Mouse (Mus musculus): Measurements from ENCODE around the gene Them5.

Gene Them5

DNA sequence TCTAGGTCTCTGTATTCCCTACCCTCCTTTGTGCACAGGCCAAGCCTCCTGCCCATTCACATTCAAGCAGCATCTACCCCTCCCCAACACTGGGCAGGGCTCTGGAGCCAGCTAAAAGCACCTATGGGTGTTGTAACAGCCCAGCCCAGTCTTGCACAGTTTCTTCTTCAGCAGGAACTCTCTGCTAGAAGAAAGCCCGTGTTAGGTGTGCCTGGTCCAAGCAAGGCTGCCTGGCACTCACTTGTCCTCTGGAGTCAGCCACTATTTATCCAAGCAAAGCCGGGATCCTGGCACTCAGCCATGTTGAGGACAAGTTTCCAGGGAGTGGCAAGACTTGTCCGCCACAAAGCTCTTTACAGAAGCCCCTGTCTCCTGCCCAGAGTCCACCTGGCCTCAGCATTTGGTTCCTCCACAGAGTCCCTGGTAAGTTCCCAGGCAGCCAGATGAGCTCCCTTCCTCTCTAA is at the start of gene Them5:
Them5 (plus strand) TSS at position 141 of the 464 bp plus-strand sequence.
- no peak for DNase-seq (ENCODE audit: low read depth in 1 of 2, low spot score in 2 of 2)

DNA sequence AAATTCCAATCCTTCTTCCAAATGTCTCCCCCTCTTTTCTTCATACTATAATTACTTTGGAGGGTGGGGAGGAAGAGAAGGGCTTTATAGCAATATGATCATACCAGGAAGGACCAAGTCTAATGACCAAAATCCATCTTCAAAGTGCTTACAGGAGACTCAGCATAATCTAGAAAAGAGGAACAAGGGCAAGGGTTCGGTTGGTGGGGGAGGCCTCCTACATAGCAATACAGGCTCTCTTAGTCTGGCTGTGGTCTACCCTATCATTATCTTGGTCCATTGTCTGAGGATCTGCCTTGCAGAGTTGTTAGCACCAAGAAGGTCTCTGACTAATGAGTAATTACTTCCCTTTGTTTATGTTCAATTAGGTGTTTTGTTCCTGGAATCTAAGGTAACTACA is 36.4 kb upstream of the Them5 start:
- no peak for DNase-seq (ENCODE audit: low read depth in 1 of 2, low spot score in 2 of 2)

DNA sequence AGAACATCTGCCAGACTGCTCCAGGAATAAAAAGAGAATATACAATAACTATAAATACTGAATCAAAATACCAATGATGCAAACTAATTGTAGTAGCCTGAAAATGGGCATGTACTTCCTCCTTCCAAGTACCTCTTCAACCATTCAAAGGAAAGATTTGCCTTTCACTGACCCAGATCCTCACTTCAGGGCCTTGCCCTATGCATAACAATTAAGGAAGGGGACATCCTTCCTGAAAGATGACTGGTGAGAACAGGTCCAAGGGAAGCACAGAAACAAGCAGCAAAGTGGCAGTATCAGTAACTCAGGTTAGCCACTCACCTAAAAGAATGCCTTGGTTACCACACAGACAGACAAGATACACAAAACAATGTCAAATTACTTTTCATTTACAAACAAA is 34.9 kb upstream of the Them5 start:
- no peak for DNase-seq (ENCODE audit: low read depth in 1 of 2, low spot score in 2 of 2)

DNA sequence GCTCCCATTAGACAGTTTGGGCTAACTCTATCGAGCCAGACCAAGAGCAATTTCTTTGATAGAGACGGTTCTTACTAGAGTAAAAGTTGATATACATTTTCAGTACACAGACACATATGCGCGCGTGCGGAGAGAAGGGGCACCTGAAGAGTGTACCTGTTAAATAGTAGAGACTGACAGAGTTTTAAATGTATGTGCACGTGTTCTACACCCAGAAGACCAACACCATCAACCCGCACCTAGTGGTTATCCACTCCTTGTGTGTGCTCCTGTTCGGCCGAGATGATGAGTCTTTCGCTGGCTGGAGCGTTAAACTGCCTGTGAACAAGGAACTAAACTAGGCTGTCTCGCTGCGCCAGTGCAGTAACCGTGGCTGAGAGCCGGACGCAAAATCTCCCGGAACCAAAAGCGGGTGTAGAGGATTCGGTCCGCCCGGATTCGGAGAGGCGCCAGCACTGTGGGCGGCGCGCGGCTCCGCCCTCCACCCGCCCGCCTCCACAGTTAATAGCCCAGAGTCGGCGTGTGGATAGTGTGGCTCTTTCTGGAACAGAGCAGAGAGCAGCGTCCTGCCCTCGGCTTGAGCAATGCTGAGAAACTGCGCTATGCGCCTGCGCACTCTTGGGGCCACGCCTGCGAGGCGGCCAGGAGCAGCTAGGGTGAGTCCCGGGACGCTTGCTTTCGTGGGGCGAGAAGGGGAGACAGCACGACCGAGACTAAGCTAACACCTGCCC is 32.1 kb upstream of the Them5 start, which contains the start of gene Them4:
Them4 (plus strand) TSS at position 457 of the 731 bp plus-strand sequence.
- peak; percentile 82 to 85 for DNase-seq (ENCODE audit: low read depth in 1 of 2, low spot score in 2 of 2)

DNA sequence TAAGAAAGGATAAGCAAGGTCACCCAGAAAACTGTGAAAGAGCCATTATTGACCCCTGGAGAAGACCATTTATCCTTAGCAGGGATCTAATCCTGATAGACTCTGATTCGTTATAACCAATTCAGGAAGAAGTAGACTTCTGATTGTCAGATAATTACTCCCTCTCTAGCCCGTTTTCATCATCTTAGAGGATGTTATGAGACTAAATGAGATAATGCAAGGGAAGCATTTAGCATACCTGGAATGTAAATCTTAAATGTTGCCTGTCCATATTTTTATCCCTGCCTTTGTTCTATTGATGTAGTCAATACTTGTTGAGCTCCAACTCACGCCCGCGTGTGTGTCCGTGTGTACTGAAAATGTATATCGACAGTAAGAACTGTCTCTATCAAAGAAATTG is 31.4 kb upstream of the Them5 start:
- no peak for DNase-seq (ENCODE audit: low read depth in 1 of 2, low spot score in 2 of 2)

DNA sequence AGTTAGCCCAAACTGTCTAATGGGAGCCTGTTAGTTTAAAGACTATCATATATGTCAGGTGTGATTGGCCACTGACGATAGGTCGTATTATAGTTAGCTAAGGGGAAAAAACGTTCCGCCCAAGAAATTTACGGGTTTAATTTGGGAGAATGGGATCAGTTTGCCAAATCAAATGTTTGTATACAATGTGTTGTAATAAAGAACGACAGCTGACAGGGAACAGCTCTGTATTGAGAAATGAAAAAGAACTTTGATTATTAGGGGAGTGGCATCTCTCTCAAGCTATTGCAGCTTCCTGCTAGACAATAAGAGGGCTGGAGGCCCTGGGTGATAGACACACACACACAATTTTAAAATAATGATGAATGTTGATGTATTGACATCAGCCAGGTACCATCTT is 31.0 kb upstream of the Them5 start:
- DNase-seq (ENCODE audit: low read depth in 1 of 2, low spot score in 2 of 2): no peak

DNA sequence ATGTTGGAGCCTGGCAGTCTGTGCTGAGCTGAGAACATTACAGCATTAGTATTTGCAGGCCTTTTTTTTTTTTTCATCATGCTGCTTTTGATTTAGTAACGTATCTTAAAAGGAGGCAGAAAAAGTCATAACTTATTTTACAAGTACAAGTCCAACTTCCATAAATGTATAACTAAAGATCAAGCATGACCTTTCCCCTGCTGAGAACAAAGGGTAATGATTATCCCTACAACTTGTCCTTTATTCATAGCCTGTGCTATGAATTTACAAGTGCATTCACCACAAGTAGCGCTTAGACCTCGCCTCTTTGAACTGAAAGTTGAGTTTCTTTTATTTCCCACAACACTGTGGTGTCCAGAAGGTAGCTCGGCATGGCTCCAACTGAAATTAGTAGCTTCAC is 30.5 kb upstream of the Them5 start:
- DNase-seq (ENCODE audit: low read depth in 1 of 2, low spot score in 2 of 2): no peak

DNA sequence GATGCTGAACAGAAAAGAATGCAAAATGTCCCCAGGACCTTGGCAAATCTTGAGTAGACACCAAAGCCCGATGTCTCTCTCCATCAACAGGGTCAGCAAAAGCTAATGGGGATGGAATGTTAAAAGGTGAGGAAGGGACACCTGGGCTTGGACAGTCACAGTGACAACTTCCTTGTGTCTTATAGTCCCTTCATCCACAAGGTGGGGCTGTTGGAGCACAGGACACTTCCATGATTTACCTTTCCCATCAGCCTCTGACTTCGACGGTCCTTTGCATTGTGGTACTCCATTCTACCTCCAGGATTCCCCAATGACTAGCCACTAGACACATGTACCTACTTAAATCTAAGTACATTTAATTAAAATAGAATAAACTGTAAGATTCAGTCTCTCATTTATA is 13.2 kb upstream of the Them5 start:
- DNase-seq (ENCODE audit: low read depth in 1 of 2, low spot score in 2 of 2): no peak

DNA sequence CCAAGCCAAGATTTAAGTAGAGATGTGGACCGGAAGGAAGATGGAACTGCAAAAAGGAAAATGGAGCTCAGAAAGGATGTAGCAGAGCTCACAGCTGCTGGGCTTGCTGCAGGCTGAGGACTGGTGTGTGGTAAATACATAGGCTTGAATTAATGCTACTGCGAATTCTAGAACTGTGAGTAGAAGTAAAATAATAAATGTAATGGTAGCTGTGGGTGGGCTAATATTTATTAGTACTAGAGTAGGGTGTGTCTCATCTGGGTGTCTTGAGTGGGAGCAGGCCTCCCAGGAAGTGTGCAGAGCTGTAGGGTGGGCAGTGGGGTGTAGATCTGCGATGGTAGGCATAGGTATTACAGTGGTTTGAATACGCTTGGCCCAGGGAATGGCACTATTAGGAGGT is 7.5 kb upstream of the Them5 start:
- no peak for DNase-seq (ENCODE audit: low read depth in 1 of 2, low spot score in 2 of 2)

DNA sequence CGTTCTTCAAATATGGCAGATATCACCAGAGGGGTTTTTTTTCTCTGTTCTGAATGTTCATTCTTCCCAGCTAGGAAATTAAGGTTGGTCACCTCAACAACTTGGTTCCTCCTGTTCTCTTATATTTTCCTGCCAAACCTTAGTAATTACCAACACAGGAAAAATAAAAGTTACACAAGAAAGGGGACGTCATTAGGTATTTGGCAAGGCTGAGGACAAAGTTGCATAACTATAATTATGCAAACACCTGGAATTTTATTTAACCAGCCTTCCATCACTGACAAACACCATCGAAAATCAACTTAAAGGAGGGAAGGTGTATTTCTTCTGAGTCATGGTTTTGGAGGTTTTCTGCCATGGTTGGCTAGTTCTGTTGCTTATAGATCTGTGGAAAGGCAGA is 3.4 kb upstream of the Them5 start:
- DNase-seq (ENCODE audit: low read depth in 1 of 2, low spot score in 2 of 2): no peak

DNA sequence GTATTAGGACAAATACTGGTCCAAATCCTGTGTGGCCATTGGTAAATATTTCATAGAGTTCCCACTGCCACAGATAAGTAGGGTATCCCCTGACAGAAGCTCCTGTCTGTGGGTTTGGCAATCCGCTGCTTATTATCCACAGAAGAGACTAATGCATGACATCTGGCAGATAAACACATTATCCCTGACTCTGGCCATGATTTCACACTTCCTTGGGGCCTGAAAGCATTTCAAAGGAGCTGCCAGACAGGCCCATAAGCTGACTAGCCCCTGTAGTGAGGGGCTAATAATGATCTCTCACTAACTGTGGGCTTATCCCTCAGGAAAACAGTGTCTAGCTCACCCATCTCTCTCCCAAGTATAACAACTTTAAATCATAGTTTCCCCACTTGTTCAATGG is 653 bp downstream of the Them5 start:
- DNase-seq (ENCODE audit: low read depth in 1 of 2, low spot score in 2 of 2): no peak

DNA sequence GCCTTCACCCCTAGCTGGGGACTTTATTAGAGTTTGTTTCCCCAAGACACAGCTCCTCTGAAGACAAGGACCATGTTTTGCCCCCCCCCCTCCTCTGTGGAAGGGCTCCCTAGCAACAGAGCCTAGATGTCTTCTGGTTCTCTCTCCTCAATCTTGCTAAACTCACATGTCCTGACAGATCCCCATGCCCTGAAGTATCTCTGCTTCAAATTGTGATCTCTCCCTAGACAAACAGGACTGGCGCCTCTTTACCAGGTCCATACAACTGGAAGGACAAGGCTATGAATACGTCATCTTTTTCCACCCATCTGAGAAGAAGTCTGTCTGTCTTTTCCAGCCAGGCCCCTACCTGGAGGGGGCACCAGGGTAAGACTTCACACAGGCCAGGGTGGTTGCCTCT is 2.3 kb downstream of the Them5 start:
- no peak for DNase-seq (ENCODE audit: low read depth in 1 of 2, low spot score in 2 of 2)

DNA sequence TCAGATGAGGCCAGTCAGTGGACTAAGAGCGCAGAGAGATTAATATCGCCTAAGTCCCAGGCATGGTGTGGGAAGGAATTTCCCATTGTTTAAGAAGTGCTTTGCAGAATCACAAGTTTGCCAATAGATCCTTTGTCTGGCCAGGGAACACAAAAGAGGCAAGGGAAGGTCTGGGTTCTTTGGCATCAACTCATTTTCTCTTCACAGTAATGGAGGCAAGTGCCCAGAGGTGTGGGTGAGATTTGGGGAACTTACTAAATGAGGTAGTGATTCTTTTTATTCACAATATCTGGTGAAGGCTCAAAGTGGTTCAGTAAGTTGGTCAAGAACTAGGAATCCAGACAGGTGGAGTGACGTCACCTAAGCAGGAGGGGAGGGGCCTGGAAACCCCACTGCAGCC is 3.0 kb downstream of the Them5 start:
- DNase-seq (ENCODE audit: low read depth in 1 of 2, low spot score in 2 of 2): no peak

DNA sequence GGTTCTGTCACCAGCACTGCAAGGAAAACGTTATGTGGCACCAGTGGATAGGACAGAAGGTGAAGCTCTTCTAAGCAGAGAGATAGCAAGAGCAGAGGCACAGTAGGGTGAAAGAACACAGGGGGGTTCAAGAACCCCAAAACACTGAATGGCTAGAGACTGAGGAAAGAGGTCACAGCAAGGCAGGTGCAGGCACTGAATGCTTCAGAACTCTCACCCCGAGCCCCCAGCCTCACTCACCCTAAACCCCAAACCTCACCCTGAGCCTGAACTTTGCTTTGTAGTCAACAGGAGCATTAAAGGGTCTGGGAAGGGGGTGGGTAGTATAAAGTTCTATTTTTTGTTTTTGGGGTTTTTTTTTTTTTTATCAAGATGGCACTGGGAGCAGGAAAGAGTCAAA is 6.2 kb downstream of the Them5 start:
- no peak for DNase-seq (ENCODE audit: low read depth in 1 of 2, low spot score in 2 of 2)

DNA sequence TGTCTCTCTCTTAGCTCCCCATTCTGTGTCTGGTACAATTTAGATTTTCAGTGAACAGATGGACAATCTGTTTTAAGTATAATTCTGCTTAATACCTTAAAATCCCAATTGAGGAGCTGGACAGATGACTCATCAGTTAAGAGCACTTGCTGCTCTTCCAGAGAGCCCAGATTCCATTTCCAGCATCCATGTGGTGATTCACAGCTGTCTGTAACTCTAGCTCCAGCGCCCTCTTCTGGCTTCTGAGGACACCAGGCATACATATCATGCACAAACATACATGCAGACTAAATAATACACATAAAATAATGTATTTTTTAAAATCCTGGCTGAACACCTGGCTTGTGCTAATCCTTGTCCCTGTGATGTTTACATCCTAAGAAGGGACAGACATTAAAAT is 18.9 kb downstream of the Them5 start:
- DNase-seq (ENCODE audit: low read depth in 1 of 2, low spot score in 2 of 2): no peak

DNA sequence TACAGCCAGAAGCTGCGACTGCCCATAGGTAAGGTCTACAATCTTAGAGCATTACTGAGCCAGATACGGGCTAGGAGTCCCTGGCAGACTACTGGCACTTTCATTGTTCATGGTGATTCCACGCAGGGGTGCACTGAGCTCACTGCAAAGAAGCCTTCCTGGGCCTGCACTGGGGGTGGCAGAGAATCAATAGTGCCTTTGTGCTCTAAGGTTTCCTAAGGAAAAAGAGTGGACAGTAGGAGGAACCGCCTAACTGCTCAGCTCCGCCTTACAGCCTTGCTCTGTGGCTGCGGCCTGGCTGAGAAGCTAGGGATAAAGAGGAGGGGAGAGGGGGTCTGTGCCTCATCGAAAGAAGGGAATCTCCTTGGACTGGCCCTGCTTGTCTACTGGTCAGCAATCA is 20.2 kb downstream of the Them5 start, which contains the start of gene C2cd4d:
C2cd4d (plus strand) TSS at position 301 of the 400 bp plus-strand sequence.
- DNase-seq (ENCODE audit: low read depth in 1 of 2, low spot score in 2 of 2): no peak

DNA sequence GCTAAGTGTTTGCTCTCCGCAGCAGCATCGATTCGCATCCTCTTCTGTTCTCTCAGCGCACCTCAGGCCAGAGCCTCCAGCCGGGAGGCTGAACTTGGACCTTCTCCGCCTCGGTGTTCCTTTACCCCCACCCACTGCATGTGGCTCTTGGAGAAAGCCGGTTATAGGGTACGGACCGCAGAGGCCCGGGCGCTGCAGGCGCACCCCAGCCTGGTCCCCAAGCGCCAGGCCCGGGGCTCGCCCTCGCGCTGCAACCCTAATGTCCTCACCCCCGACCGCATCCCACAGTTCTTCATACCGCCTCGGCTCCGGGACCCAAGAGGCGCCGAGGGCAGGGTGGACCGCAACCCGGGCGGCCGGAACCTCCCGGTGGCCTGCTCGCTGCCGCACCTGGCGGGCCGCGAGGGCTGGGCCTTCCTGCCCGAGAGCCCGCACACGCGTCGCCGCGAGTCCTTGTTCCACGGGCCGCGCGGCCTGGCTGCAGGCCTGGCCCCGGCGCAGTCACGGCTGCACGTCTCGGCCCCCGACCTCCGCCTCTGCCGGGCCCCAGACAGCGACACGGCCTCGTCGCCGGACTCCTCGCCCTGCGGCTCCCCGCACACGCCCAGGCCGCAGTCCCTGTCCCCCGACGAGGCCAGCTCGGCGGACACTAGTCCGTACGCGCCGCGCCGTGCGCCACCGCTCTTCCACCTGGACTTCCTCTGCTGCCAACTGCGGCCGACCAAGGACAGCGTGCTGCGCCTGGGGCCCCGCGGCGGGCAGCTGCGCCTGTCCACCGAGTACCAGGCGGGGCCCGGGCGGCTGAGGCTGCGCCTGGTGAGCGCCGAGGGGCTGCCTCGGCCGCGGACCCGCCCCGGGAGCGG is 21.6 kb downstream of the Them5 start:
- DNase-seq (ENCODE audit: low read depth in 1 of 2, low spot score in 2 of 2): no peak

DNA sequence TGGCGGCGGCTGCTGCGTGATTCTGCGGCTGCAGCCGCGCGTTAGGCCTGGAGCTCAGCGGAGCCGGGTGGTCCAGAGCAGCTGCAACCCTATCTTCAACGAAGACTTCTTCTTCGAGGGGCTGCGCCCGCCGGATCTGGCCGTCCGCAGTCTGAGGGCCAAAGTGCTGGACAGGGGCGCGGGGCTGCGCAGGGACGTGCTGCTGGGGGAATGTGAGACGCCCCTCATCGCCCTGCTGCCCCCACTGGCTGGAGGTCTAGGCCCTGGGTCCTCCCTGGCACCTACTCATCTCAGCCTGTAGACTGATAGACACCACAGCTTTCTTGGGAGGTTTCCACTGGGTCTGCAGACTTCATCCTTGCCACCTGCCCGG is 22.2 kb downstream of the Them5 start:
- no peak for DNase-seq (ENCODE audit: low read depth in 1 of 2, low spot score in 2 of 2)

DNA sequence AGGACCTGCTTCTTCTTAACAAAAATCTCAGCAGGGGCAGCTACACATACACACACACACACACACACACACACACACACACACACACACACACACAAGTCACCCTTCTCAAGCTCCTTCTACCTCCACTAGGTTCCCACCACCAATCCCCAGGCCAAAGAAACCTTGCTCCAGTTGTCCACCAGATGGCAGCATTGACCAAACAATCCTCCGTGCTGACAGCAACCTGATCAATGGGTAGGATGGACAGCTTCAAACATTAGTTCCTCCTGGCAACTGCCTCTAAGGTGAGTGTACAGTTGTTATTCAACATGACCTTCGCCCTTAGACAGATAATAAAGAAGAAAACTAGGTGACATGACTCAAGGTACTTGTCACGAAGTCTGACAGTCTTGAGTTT is 24.9 kb downstream of the Them5 start:
- DNase-seq (ENCODE audit: low read depth in 1 of 2, low spot score in 2 of 2): peak in 1 of 2 experiments; percentile 38

DNA sequence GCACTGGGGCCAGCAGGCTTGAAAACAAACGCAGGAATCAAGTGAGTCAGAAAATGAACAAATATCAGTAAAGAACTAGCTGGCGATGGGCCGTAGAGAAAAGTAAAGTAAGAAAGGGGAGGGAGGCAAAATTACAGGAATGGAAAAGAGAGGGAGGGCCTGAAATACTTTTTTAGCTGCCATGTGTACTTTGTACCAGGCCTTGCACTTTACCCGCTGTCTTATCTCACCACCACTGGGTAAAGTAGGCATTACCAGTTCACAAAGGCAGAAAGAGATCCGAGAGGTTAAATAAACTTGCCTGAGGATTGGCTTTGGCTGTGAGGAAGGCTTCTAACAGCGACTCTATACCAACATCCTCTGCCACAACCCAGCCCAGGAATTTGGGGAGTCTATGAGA is 25.6 kb downstream of the Them5 start:
- DNase-seq (ENCODE audit: low read depth in 1 of 2, low spot score in 2 of 2): no peak

DNA sequence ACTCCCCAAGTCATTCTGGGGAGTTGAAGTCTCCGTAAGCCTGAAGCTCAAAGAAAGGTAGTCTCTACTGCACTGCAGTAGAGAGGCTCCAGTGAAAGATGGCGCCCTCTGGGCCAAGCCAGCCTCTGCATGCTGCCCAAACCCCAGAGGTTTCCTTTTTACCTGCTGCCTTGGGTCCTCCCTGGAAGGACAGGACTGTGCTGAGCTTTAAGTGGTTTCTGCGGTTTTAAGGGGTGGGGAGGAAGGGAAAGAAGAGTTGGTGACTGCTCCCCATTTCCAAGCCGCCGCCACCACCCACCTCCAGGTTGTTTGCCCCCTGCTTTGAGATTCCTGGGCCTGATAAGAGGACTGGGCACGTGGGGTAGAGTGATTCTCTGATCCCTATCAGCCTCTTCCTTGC is 26.7 kb downstream of the Them5 start:
- no peak for DNase-seq (ENCODE audit: low read depth in 1 of 2, low spot score in 2 of 2)

DNA sequence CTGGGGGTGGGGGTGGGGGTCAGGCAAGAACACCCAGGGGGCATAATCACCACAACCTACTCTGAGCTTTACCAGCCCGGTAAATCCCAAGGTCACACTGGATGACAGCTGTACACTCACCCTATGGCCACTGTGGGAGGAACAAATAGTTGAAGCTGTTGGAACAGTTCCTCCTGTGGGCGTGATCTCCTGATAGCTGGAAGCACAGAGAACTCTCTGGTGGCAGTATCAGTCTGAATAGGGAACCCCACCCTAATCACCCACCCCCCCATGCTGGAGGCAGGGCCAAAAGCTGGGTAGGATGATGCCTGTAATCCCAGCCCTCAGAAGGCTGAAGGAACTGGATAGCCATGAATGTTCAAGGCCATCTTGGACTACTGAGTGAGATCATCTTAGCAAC is 27.8 kb downstream of the Them5 start:
- no peak for DNase-seq (ENCODE audit: low read depth in 1 of 2, low spot score in 2 of 2)
